Mouse (Mus musculus) midbrain, embryonic 15.5 days (tissue): Measurements from ENCODE around the gene Gm9821. TPM values are rescaled to one million over a fixed set of nuclear protein-coding genes. Genes with fewer than 3 reads are reported as not detected.

ENCODE experiments used
- ATAC-seq: fragments of 200-750 bp; cut with Nextera tagmentation; replicated peaks from 2 replicates; pipeline ENCODE4 v1.8.0; 2017; ENCODE audit warnings: moderate TSS enrichment
- H3K27ac ChIP-seq: fragments of 300-500 bp; sonication (generic); 2 replicates; pipeline ENCODE4 v1.5.1; 2015; ENCODE audit warnings: mild to moderate bottlenecking, inconsistent platforms
- H3K27me3 ChIP-seq: fragments of 300-500 bp; sonication (generic); replicated peaks from 2 replicates; pipeline ENCODE4 v1.6.1; 2015; ENCODE audit warnings: inconsistent platforms
- H3K36me3 ChIP-seq: fragments of 300-500 bp; sonication (generic); replicated peaks from 2 replicates; pipeline ENCODE4 v1.6.1; 2015; ENCODE audit warnings: inconsistent platforms
- H3K4me1 ChIP-seq: fragments of 300-500 bp; sonication (generic); 2 replicates; pipeline ENCODE4 v1.6.1; 2015; ENCODE audit warnings: inconsistent platforms
- H3K4me2 ChIP-seq: fragments of 300-500 bp; sonication (generic); 2 replicates; pipeline ENCODE4 v1.6.1; 2015; ENCODE audit warnings: inconsistent platforms, mild to moderate bottlenecking, moderate library complexity
- H3K4me3 ChIP-seq: fragments of 300-500 bp; sonication (generic); 2 replicates; pipeline ENCODE4 v1.5.1; 2015; ENCODE audit warnings: mild to moderate bottlenecking, inconsistent platforms
- H3K9ac ChIP-seq: fragments of 300-500 bp; sonication (generic); 2 replicates; pipeline ENCODE4 v1.6.1; 2015; ENCODE audit warnings: mild to moderate bottlenecking, inconsistent platforms
- H3K9me3 ChIP-seq: fragments of 300-500 bp; sonication (generic); 2 replicates; pipeline ENCODE4 v1.6.1; 2016; ENCODE audit warnings: inconsistent platforms
- WGBS: fragments of 180-500 bp; shearing (Covaris S2); methylation state at CpG from one replicate; pipeline ENCODE4 v1.1.7; 2015; ENCODE audit warnings: mixed read lengths; 5-methylcytosine and 5-hydroxymethylcytosine counted together
- microRNA-seq: library from miRNA; unstranded; fragments of <30 nt; microRNA quantifications from one replicate; pipeline ENCODE4, GENCODE M21; 2016
- polyA plus RNA-seq: library from polyadenylated mRNA; unstranded; fragments of >200 nt; fragmentation: Nextera tagmentation; extraction: Ambion mirVana; gene quantifications from 2 replicates; pipeline ENCODE4 v1.2.1, GENCODE M21; 2015

Gene Gm9821
- polyA plus RNA-seq, 1 experiment from 2014 or later: 0.31 TPM

DNA sequence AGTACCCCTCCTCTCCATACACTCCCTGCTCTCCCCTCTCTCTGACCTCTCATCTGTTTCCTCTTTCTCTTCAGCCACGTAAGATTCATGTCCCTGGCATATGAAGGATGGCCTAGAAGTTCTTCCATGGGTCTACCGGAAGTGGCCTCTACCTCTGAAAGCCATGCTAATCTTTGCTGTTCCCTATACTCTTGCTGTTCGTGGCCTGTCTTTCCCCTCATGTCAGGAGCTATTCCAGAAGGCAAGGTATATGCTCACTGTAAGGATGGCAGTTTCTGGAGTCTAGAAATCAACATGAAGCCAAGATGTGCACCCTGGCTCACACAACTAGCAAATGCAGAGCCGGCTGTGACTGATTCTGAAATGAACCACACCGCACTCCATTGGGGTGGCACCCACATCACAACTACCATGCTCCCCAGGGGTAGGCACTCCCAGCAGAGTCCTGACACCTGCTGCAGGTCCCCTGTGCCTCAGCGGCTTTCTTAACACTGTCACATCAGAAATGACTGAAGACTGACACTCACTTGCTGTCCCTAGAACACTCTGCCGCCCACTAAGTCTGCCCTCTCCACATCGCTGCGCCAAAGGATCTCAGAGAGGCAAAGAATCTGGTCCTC lies 39.5 kb downstream of the Gm9821 start:
- H3K36me3 ChIP-seq: no peaks in the 10 kb centered on the region
- peaks cover 9% of the 10 kb centered on the region for H3K4me1 ChIP-seq
- ATAC-seq: no peak
- no peak overlapping the region for H3K27ac ChIP-seq
- no peaks in the 10 kb centered on the region for H3K9me3 ChIP-seq
- H3K4me3 ChIP-seq: no peak overlapping the region
- H3K27me3 ChIP-seq: 0 out of 2 replicates have a peak, but pooled peaks cover 3% of the 10 kb centered on the region
- 38% methylated on average over 9 of the region's 9 CpGs for WGBS
- H3K9ac ChIP-seq: no peak overlapping the region
- peak overlapping the region; percentile 37 for H3K4me2 ChIP-seq

DNA sequence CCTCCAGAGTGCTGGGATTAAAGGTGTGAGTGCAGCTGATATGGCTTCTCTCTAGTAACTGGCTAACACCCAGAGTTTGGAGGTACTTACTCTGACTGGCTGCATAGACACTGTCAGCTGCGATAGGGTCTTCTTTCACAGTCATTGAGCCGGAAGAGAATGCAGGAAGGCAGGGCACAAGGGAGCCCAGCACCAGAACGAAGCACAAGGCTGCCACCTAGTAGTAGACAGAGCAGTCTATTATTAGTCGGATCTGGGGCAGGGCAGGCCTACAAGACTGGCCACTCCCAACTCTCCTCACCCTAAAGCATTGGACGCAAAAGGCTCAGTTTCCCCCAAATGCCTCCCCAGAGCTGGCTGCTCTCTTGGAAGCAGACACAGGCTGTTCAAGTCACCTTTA lies 40.6 kb downstream of the Gm9821 start:
- Histone ChIP-seq H3K27me3 (0 out of 2 replicates have a peak, but pooled peaks cover 3% of the 10 kb centered on the region), H3K36me3 (no peaks in the 10 kb centered on the region), H3K9me3 (no peaks in the 10 kb centered on the region), H3K27ac (no peak overlapping the region), H3K4me3 (no peak overlapping the region), H3K9ac (no peak overlapping the region), H3K4me1 (peaks cover 6% of the 10 kb centered on the region), H3K4me2 (no peak overlapping the region)
- 0 out of 2 replicates have a peak, but pooled peaks have one; percentile 22 for ATAC-seq
- WGBS: 7% methylated on average over 5 of the region's 5 CpGs

DNA sequence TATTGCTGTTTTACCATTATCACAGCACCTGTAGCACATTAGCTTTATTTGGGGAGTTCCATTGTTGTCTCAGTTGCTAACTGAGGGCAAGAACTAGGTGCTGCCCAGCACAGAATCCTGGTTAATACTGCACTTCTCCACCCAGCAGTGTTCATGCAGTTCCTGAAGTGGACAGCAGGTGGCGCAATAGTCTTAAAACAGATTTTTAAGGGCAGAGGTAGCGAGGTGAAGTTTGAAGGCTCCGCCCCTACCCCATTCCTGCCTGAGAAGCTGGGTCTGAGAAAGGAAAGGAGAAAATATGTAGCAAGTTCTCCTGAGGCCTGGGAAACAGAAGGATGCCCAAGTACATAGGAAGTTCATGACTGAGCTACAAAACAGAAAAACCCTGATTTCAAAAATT lies 42.0 kb downstream of the Gm9821 start:
- Histone ChIP-seq H3K36me3 (no peaks in the 10 kb centered on the region), H3K9me3 (no peaks in the 10 kb centered on the region), H3K27ac (no peak overlapping the region), H3K9ac (no peak overlapping the region), H3K27me3 (0 out of 2 replicates have a peak, but pooled peaks cover 3% of the 10 kb centered on the region), H3K4me3 (no peak overlapping the region), H3K4me1 (peaks cover 6% of the 10 kb centered on the region), H3K4me2 (no peak overlapping the region)
- ATAC-seq: peak; percentile 28; the same call in 1 of the 2 replicates
- WGBS: 3% methylated on average over 3 of the region's 3 CpGs

DNA sequence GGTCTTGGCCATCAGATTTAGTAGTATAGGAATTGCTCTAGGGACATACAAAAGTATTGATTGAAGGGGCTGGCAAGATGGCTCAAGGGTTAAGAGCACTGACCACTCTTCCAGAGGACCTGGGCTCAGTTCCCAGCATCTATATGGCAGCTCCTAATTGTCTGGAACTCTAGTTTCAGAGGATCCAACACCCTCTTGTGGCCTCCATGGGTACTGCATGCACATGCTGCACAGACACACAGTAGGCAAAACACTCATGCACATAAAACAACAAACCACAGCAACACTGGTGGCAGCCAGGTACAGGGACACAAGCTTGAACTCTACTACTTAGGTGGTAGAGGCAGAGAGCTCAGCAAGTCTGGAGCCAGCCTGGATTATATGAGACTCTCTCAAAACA lies 44.2 kb downstream of the Gm9821 start:
- H3K27me3 ChIP-seq: 0 out of 2 replicates have a peak, but pooled peaks cover 3% of the 10 kb centered on the region
- H3K9ac ChIP-seq: no peak overlapping the region
- H3K4me1 ChIP-seq: no peaks in the 10 kb centered on the region
- H3K4me2 ChIP-seq: no peak overlapping the region
- no peak overlapping the region for H3K27ac ChIP-seq
- no peak for ATAC-seq
- no peaks in the 10 kb centered on the region for H3K9me3 ChIP-seq
- H3K36me3 ChIP-seq: no peaks in the 10 kb centered on the region
- H3K4me3 ChIP-seq: no peak overlapping the region

DNA sequence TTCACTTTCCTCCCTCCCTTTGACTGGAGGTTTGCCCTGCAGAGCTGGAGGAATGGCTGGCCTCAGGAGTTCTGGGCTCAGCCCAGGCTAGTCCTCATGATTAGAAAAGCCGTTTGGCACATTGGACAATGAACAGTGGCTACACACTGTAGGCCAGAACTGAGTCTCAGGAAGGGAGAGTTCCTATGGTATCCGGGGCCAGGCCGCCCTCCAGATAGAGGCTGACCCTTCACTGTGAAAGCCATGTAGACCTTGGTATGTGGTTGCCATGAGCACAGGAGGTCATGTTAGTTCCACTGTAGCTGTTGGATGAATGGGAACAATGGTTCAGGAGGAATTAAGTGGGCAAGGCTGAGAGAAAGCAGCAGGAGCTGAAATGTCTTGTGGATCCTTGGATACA lies 47.9 kb downstream of the Gm9821 start:
- 47% methylated on average over 3 of the region's 3 CpGs for WGBS
- no peak overlapping the region for H3K4me2 ChIP-seq
- H3K36me3 ChIP-seq: no peaks in the 10 kb centered on the region
- H3K27me3 ChIP-seq: no peaks in the 10 kb centered on the region
- no peak overlapping the region for H3K27ac ChIP-seq
- H3K4me1 ChIP-seq: no peaks in the 10 kb centered on the region
- no peak overlapping the region for H3K4me3 ChIP-seq
- ATAC-seq: no peak
- H3K9ac ChIP-seq: no peak overlapping the region
- no peaks in the 10 kb centered on the region for H3K9me3 ChIP-seq

DNA sequence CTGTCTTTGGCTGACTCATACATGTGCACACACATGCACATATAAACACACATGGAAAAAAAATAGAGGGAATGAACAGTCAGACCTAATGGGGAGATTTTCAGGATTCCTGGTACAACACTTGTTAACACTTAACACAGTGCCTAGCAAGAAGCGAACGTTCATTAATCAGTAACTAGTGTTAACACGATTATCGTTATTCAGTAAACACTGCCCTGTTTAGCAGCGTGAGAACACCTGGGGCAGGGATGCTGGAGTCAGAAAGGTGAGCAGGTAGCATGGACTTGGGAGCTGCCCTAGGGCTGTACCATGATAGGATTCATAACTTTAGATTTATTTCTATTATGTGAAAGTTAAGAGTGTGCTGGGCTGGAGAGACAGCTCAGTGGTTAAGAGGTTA lies 50.5 kb downstream of the Gm9821 start:
- no peaks in the 10 kb centered on the region for H3K4me1 ChIP-seq
- no peak overlapping the region for H3K27ac ChIP-seq
- no peaks in the 10 kb centered on the region for H3K9me3 ChIP-seq
- no peaks in the 10 kb centered on the region for H3K27me3 ChIP-seq
- no peaks in the 10 kb centered on the region for H3K36me3 ChIP-seq
- H3K4me2 ChIP-seq: no peak overlapping the region
- H3K9ac ChIP-seq: no peak overlapping the region
- no peak for ATAC-seq
- no peak overlapping the region for H3K4me3 ChIP-seq
- WGBS: 94% methylated on average over 5 of the region's 5 CpGs

Small RNA genes lying within 50 kb of the gene (microRNA-seq; reads per million reads assigned to microRNA genes)
- not detected for gene Mir6999

Other genes starting within 250 kb of the Gm9821 start
- 41.1 and 41.6 TPM in 2 replicates for gene Atg13, start 235.1 kb upstream of the Gm9821 start, polyA plus RNA-seq
- gene Harbi1, start 234.9 kb upstream of the Gm9821 start, polyA plus RNA-seq: 19.1 and 20.9 TPM in 2 replicates
- 29.8 and 30.3 TPM in 2 replicates for gene Ambra1, start 215.6 kb upstream of the Gm9821 start, polyA plus RNA-seq
- 0.57 and 0.66 TPM in 2 replicates for gene Chrm4, start 18.5 kb upstream of the Gm9821 start, polyA plus RNA-seq
- gene Mdk, start 13.4 kb upstream of the Gm9821 start, polyA plus RNA-seq: 132 and 158 TPM in 2 replicates
- gene Dgkz, start 30.2 kb downstream of the Gm9821 start, polyA plus RNA-seq: 32.2 and 36.1 TPM in 2 replicates
- 1.6 TPM in 2 replicates for gene Creb3l1, start 78.8 kb downstream of the Gm9821 start, polyA plus RNA-seq
- 37.2 and 40.4 TPM in 2 replicates for gene Phf21a, start 147.4 kb downstream of the Gm9821 start, polyA plus RNA-seq